Mouse (Mus musculus): ENCODE measurements around the gene Slc6a5. TPM values are rescaled to one million over a fixed set of nuclear protein-coding genes. Genes with fewer than 3 reads are reported as not detected.

Slc6a5 gene
- polyA plus RNA-seq, 1 experiment = 0.18 TPM

GRCm38 (mm10) chr7:50005268-50005667 is 95.3 kb downstream of the Slc6a5 start:
- no peak for DNase-seq
- no peak overlapping the region for H3K4me3 ChIP-seq (ENCODE audit: control insufficient read depth, insufficient read depth, low read length)
- no peaks in the 10 kb centered on the region for H3K36me3 ChIP-seq (ENCODE audit: control insufficient read depth, insufficient read depth, low read length)
- TF ChIP-seq CTCF (IDR thresholded peaks at IDR 0.05; ENCODE audit: borderline replicate concordance, control insufficient read depth, extremely low read depth, insufficient read depth, low read length, poor library complexity) = no peak
- TF ChIP-seq POLR2A (IDR thresholded peaks at IDR 0.05; ENCODE audit: control insufficient read depth, extremely low read depth, insufficient read depth, low read length, poor library complexity) = no peak
- no peaks in the 10 kb centered on the region for H3K27me3 ChIP-seq (ENCODE audit: control insufficient read depth, insufficient read depth, low read length)
- no peak overlapping the region for H3K27ac ChIP-seq (ENCODE audit: control insufficient read depth, insufficient read depth, low read length)
- 43% methylated on average over 2 of the region's 2 CpGs for WGBS
- H3K4me1 ChIP-seq (replicated peaks; ENCODE audit: control insufficient read depth, insufficient read depth, low read length) = no peaks in the 10 kb centered on the region

Other genes starting within 250 kb of the Slc6a5 start
- 10.6 and 11.9 TPM in 2 replicates for gene Htatip2, start 151.0 kb upstream of the Slc6a5 start, polyA plus RNA-seq (2012; rRNA removed)
- gene Prmt3, start 131.8 kb upstream of the Slc6a5 start, polyA plus RNA-seq (2012; rRNA removed) = 35.0 and 62.8 TPM in 2 replicates
- gene Nell1, start 64.7 kb downstream of the Slc6a5 start, polyA plus RNA-seq (2012; rRNA removed) = 0.04 and 0.07 TPM in 2 replicates